Mouse (Mus musculus) embryonic fibroblast, embryonic 13.5 days (primary cell): ENCODE measurements around the gene Arid1b.

ENCODE experiments used
- CTCF ChIP-seq: IDR thresholded peaks from 2 replicates; pipeline ENCODE4 v1.5.1; 2011; ENCODE audit warnings: mild to moderate bottlenecking, control low read depth, low read length, moderate library complexity, borderline replicate concordance; ENCODE audit not compliant: insufficient read depth
- POLR2A ChIP-seq: IDR thresholded peaks from 2 replicates; pipeline ENCODE4 v1.6.1; 2011; ENCODE audit warnings: low read depth, mild to moderate bottlenecking, control low read depth, low read length, moderate library complexity

DNA sequence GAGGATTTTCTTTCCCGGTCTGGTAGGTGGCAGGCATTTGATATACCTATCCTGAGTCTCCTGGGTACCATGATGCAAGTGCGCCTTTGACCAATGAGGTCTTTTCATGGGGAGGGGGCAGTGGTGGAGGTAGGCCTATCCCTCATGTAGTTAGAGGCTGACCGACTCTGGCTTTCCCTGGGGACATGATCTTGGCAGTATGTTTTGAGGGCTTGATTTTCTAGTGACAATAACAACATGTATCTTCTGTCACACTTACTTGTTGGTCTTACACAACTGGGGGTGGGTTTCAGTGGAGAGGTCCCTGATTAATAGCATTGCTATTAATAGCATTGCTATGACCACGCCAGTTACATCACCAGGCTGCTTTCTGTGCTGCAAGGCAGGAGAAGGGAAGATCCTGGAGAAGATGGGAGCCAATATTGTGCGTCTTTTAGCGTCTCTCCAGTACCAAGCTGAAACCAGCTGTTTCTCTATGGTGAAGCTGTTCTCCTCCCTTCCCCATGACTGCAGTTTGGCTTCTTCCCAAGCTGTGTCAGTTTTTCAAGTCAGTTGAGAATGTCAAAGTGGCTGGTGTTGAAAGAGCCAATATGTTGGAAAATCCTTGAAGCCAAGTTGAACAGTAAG is 216.1 kb downstream of the Arid1b start:
- TF ChIP-seq POLR2A (no peak), CTCF (no peak)
